Mouse (Mus musculus): ENCODE results near the gene Pou2af1. TPM values are rescaled to one million over a fixed set of nuclear protein-coding genes. Genes with fewer than 3 reads are reported as not detected.

The Pou2af1 gene
- polyA plus RNA-seq, 1 experiment from 2014 or later: 0.10 TPM

GRCm38 (mm10) chr9:51182716-51183710 is 30.5 kb upstream of the Pou2af1 start:
- no peaks in the 10 kb centered on the region for H3K36me3 ChIP-seq (replicated peaks)
- no peak overlapping the region for H3K9ac ChIP-seq
- H3K4me1 ChIP-seq: no peaks in the 10 kb centered on the region
- no peaks in the 10 kb centered on the region for H3K27me3 ChIP-seq (replicated peaks)
- 87% methylated on average over 15 of the region's 15 CpGs for WGBS
- no peak overlapping the region for H3K4me2 ChIP-seq
- H3K4me3 ChIP-seq: no peak overlapping the region
- no peaks in the 10 kb centered on the region for H3K9me3 ChIP-seq
- ATAC-seq (replicated peaks): no peak
- no peak overlapping the region for H3K27ac ChIP-seq

- Histone ChIP-seq H3K4me2 (no peak overlapping the region), H3K4me1 (no peaks in the 10 kb centered on the region), H3K9me3 (no peaks in the 10 kb centered on the region), H3K4me3 (no peak overlapping the region), H3K36me3 (replicated peaks) (no peaks in the 10 kb centered on the region), H3K9ac (no peak overlapping the region), H3K27ac (no peak overlapping the region), H3K27me3 (replicated peaks) (no peaks in the 10 kb centered on the region)
- ATAC-seq (replicated peaks): no peak
- WGBS: 86% methylated on average over 4 of the region's 4 CpGs
Observed at GRCm38 (mm10) chr9:51185386-51185785, 28.1 kb upstream of the Pou2af1 start.

- ATAC-seq (replicated peaks): no peak
- H3K9me3 ChIP-seq: no peaks in the 10 kb centered on the region
- no peak overlapping the region for H3K4me3 ChIP-seq
- H3K4me1 ChIP-seq: no peaks in the 10 kb centered on the region
- H3K27ac ChIP-seq: no peak overlapping the region
- H3K36me3 ChIP-seq (replicated peaks): no peaks in the 10 kb centered on the region
- H3K4me2 ChIP-seq: no peak overlapping the region
- no peaks in the 10 kb centered on the region for H3K27me3 ChIP-seq (replicated peaks)
- WGBS: 80% methylated on average over 5 of the region's 5 CpGs
- no peak overlapping the region for H3K9ac ChIP-seq
Observed at GRCm38 (mm10) chr9:51185871-51186270, 27.6 kb upstream of the Pou2af1 start.

GRCm38 (mm10) chr9:51190655-51191054 is 22.9 kb upstream of the Pou2af1 start:
- Histone ChIP-seq H3K27ac (no peak overlapping the region), H3K4me2 (no peak overlapping the region), H3K27me3 (replicated peaks) (no peaks in the 10 kb centered on the region), H3K36me3 (replicated peaks) (no peaks in the 10 kb centered on the region), H3K4me3 (no peak overlapping the region), H3K9ac (no peak overlapping the region), H3K9me3 (no peaks in the 10 kb centered on the region), H3K4me1 (no peaks in the 10 kb centered on the region)
- 78% methylated on average over 3 of the region's 3 CpGs for WGBS
- no peak for ATAC-seq (replicated peaks)

- no peak overlapping the region for H3K4me2 ChIP-seq
- no peak overlapping the region for H3K4me3 ChIP-seq
- H3K27ac ChIP-seq: no peak overlapping the region
- H3K4me1 ChIP-seq: no peaks in the 10 kb centered on the region
- no peak for ATAC-seq (replicated peaks)
- no peaks in the 10 kb centered on the region for H3K9me3 ChIP-seq
- H3K36me3 ChIP-seq (replicated peaks): no peaks in the 10 kb centered on the region
- H3K27me3 ChIP-seq (replicated peaks): no peaks in the 10 kb centered on the region
- no peak overlapping the region for H3K9ac ChIP-seq
- 79% methylated on average over 4 of the region's 4 CpGs for WGBS
Observed at GRCm38 (mm10) chr9:51194790-51195189, 18.7 kb upstream of the Pou2af1 start.

- Histone ChIP-seq H3K9ac (no peak overlapping the region), H3K36me3 (replicated peaks) (no peaks in the 10 kb centered on the region), H3K27me3 (replicated peaks) (no peaks in the 10 kb centered on the region), H3K9me3 (no peaks in the 10 kb centered on the region), H3K4me1 (no peaks in the 10 kb centered on the region), H3K27ac (no peak overlapping the region), H3K4me3 (no peak overlapping the region), H3K4me2 (no peak overlapping the region)
- no peak for ATAC-seq (replicated peaks)
- 90% methylated on average over 2 of the region's 2 CpGs for WGBS
Observed at GRCm38 (mm10) chr9:51208974-51209332, 4.6 kb upstream of the Pou2af1 start.

GRCm38 (mm10) chr9:51211191-51211590 is 2.3 kb upstream of the Pou2af1 start:
- WGBS: 66% methylated on average over 6 of the region's 6 CpGs
- no peaks in the 10 kb centered on the region for H3K36me3 ChIP-seq (replicated peaks)
- no peak overlapping the region for H3K27ac ChIP-seq
- H3K4me2 ChIP-seq: no peak overlapping the region
- H3K27me3 ChIP-seq (replicated peaks): no peaks in the 10 kb centered on the region
- no peaks in the 10 kb centered on the region for H3K9me3 ChIP-seq
- ATAC-seq (replicated peaks): no peak
- H3K4me3 ChIP-seq: no peak overlapping the region
- no peak overlapping the region for H3K9ac ChIP-seq
- H3K4me1 ChIP-seq: no peaks in the 10 kb centered on the region

GRCm38 (mm10) chr9:51213729-51214237 is 275 bp downstream of the Pou2af1 start:
- Histone ChIP-seq H3K9me3 (no peaks in the 10 kb centered on the region), H3K36me3 (replicated peaks) (no peaks in the 10 kb centered on the region), H3K4me3 (no peak overlapping the region), H3K4me2 (no peak overlapping the region), H3K4me1 (no peaks in the 10 kb centered on the region), H3K27ac (no peak overlapping the region), H3K9ac (no peak overlapping the region), H3K27me3 (replicated peaks) (no peaks in the 10 kb centered on the region)
- no peak for ATAC-seq (replicated peaks)
- WGBS: 92% methylated on average over 6 of the region's 6 CpGs

GRCm38 (mm10) chr9:51215311-51215710 is 1.8 kb downstream of the Pou2af1 start:
- no peaks in the 10 kb centered on the region for H3K9me3 ChIP-seq
- H3K9ac ChIP-seq: no peak overlapping the region
- no peaks in the 10 kb centered on the region for H3K27me3 ChIP-seq (replicated peaks)
- H3K36me3 ChIP-seq (replicated peaks): no peaks in the 10 kb centered on the region
- ATAC-seq (replicated peaks): no peak
- H3K27ac ChIP-seq: no peak overlapping the region
- H3K4me1 ChIP-seq: no peaks in the 10 kb centered on the region
- 68% methylated on average over 4 of the region's 4 CpGs for WGBS
- H3K4me3 ChIP-seq: no peak overlapping the region
- no peak overlapping the region for H3K4me2 ChIP-seq

- ATAC-seq (replicated peaks): no peak
- Histone ChIP-seq H3K27me3 (replicated peaks) (no peaks in the 10 kb centered on the region), H3K4me2 (no peak overlapping the region), H3K9ac (no peak overlapping the region), H3K27ac (no peak overlapping the region), H3K4me1 (no peaks in the 10 kb centered on the region), H3K9me3 (no peaks in the 10 kb centered on the region), H3K36me3 (replicated peaks) (no peaks in the 10 kb centered on the region), H3K4me3 (no peak overlapping the region)
- WGBS: 81% methylated on average over 6 of the region's 6 CpGs
Observed at GRCm38 (mm10) chr9:51215949-51216348, 2.4 kb downstream of the Pou2af1 start.

GRCm38 (mm10) chr9:51225636-51226166 is 12.2 kb downstream of the Pou2af1 start:
- H3K4me1 ChIP-seq: no peaks in the 10 kb centered on the region
- H3K4me2 ChIP-seq: no peak overlapping the region
- no peaks in the 10 kb centered on the region for H3K9me3 ChIP-seq
- H3K9ac ChIP-seq: no peak overlapping the region
- ATAC-seq (replicated peaks): no peak
- no peak overlapping the region for H3K4me3 ChIP-seq
- WGBS: 85% methylated on average over 5 of the region's 5 CpGs
- no peaks in the 10 kb centered on the region for H3K36me3 ChIP-seq (replicated peaks)
- H3K27ac ChIP-seq: no peak overlapping the region
- no peaks in the 10 kb centered on the region for H3K27me3 ChIP-seq (replicated peaks)

GRCm38 (mm10) chr9:51230701-51231389 is 17.3 kb downstream of the Pou2af1 start:
- WGBS: 84% methylated on average over 4 of the region's 4 CpGs
- Histone ChIP-seq H3K4me2 (no peak overlapping the region), H3K9ac (no peak overlapping the region), H3K4me1 (no peaks in the 10 kb centered on the region), H3K36me3 (replicated peaks) (no peaks in the 10 kb centered on the region), H3K27ac (no peak overlapping the region), H3K9me3 (no peaks in the 10 kb centered on the region), H3K4me3 (no peak overlapping the region), H3K27me3 (replicated peaks) (no peaks in the 10 kb centered on the region)
- ATAC-seq (replicated peaks): no peak

All from midbrain, embryonic 15.5 days (tissue).